Mouse (Mus musculus): ENCODE measurements at regions not wholly inside any gene's neighbourhood (a gene's known extent, or its start where the extent isn't known, plus 50 kb on each side); places are given as distances from the start of the nearest gene placed in this dataset.

DNA sequence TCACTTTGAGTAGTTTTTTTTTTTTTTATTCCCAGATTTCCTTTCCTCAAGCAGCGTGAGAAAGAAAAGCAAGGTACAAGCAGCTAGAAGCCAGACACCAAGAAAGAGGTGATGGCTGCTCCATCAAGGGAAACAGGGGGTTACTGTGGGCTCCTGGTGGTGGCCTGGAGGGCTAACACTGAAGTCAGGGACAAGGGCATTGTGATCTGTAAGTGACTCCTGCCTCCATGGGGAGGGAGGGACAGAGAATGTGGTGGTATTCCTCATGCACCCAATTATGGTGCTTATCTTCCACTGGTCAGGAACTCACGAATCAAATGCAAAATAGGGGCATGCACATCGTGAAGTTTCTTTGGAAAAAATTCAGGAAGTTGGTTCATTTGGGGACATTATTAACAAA is 247.4 kb upstream of the Tsc22d2 start:
- ATAC-seq (replicated peaks in 1 of 2; ENCODE audit: insufficient read depth in 1 of 2, low FRiP score in 2 of 2, low TSS enrichment in 1 of 2, low read depth in 1 of 2, poor library complexity in 2 of 2, severe bottlenecking in 2 of 2), result no peak

DNA sequence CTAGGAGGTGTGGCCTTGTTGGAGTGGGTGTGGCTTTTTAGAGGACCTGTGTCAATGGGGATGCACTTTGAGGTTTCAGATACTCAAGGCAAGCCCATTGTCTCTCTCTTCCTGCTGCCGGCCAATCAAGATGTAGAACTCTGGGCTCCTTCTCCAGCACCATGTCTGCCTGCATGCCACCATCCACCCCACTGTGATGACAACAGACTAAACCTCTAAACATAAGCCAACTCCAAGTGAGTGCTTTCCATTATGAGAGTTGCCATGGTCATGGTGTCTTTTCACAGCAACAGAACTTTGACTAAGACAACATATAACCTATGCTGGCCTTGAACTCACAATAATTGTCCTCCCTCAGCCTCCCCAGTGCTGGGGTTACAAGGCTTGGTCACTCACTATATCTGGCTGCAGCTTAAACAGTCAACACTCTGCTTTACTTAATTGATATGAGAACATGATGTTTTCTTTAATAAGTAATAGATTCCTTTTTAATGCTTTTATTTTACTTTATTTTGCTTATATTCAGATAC is 246.7 kb upstream of the Tsc22d2 start:
- no peak for ATAC-seq (replicated peaks in 1 of 2; ENCODE audit: insufficient read depth in 1 of 2, low FRiP score in 2 of 2, low TSS enrichment in 1 of 2, low read depth in 1 of 2, poor library complexity in 2 of 2, severe bottlenecking in 2 of 2)

DNA sequence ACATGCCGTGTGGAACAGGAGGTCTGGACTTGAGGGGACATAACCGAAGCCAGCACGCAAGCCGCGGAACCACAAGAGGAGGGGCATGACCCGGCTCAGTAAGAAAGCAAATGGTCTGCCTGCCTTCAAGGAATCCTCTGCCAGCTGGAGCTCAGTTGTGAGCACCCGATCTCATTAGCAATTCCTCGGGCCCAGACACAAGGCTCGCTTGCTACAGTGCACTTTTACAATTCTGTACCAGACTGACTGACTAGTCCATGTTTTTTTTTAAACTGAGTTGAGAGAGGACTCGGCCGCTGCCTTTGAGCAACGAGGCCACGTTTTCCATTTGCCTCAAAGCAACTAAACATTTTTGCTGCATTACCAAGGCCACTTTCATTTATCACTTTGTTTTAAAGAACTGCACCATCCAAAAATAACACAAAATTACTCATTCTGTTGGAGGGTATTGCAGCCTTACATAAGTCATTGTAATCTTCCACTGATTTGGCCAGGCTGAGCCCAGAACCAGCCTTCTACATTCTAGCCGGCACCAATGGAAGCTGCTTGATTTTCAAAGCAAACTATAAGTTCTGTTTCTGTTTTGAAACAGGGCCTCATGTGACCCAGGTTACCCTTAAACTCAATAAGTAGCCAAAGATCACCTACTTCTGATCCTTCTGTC is 245.9 kb upstream of the Tsc22d2 start:
- no peak for ATAC-seq (replicated peaks in 1 of 2; ENCODE audit: insufficient read depth in 1 of 2, low FRiP score in 2 of 2, low TSS enrichment in 1 of 2, low read depth in 1 of 2, poor library complexity in 2 of 2, severe bottlenecking in 2 of 2)

DNA sequence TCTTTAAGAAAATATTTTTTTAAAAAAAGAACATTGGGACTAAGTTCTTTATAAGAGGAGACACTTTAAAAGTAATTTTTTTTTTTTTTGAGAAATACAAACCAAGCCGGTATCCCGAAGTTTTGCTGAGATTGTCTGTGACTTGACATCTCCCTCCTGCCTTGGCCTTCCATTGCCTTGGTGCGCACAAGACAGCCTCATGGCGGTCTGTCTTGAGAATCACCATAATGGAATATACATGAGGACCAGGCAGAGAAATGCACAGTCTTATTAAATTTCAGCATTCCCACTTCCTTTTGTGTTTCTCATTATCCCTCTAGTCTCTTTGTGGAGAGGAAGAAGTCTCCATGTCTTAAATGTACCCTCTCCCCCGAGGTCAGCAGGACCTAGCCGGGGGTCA is 244.7 kb upstream of the Tsc22d2 start:
- no peak for ATAC-seq (replicated peaks in 1 of 2; ENCODE audit: insufficient read depth in 1 of 2, low FRiP score in 2 of 2, low TSS enrichment in 1 of 2, low read depth in 1 of 2, poor library complexity in 2 of 2, severe bottlenecking in 2 of 2)

DNA sequence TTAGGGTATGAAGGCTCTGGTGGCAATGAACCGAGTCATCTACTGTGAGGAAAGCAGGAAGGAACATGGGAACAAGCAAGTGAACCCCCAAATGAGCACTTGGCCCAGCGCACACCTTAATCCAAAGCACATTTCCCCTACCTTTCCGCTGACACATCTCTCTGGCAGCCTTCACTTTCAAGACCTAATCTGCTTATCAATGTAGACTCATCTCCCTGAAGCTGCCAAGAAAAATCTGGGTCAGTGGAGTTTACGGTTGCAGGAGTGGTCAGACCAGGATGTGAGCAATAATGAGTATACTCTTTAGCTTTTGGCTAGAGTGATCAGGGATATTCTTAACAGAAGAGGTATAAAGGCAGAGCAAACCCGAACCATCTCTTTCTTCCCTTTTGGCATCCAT is 242.4 kb upstream of the Tsc22d2 start:
- ATAC-seq (replicated peaks in 1 of 2; ENCODE audit: insufficient read depth in 1 of 2, low FRiP score in 2 of 2, low TSS enrichment in 1 of 2, low read depth in 1 of 2, poor library complexity in 2 of 2, severe bottlenecking in 2 of 2), result no peak

DNA sequence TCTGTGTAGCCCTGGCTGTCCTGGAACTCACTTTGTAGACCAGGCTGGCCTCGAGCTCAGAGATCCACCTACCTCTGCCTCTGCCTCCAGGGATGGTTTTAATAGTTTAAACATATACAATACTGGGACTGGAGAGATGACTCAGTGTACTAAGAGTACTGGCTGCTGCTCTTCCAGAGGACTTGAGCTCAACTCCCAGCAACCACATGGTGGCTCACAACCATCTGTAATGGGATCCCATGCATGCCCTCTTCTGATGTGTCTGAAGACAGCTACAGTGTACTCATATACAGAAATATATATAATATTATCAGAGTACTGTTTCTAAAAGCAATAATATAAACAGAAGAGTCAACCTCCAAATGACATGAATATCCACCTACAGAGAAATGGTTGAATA is 240.7 kb upstream of the Tsc22d2 start:
- ATAC-seq (replicated peaks in 1 of 2; ENCODE audit: insufficient read depth in 1 of 2, low FRiP score in 2 of 2, low TSS enrichment in 1 of 2, low read depth in 1 of 2, poor library complexity in 2 of 2, severe bottlenecking in 2 of 2), result no peak

DNA sequence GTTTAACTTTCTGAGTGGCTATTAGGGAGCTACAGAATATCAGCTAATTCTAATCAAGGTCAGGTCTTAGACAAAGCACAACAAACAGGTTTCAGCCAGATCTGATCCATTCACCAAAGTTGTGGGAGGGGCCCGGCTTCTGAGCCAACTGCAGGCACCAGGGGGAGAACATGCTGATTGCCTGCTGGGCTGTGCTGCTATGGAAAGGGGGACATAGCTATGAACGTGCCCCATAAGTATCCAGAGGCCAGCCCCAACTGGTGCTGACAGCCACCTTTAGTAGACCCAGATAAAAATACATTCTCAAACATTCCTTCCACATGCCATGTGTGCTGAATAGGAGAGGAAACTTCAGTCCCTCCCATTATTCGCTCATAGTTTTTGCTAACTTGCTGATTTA is 232.8 kb upstream of the Tsc22d2 start:
- no peak for ATAC-seq (replicated peaks in 1 of 2; ENCODE audit: insufficient read depth in 1 of 2, low FRiP score in 2 of 2, low TSS enrichment in 1 of 2, low read depth in 1 of 2, poor library complexity in 2 of 2, severe bottlenecking in 2 of 2)

DNA sequence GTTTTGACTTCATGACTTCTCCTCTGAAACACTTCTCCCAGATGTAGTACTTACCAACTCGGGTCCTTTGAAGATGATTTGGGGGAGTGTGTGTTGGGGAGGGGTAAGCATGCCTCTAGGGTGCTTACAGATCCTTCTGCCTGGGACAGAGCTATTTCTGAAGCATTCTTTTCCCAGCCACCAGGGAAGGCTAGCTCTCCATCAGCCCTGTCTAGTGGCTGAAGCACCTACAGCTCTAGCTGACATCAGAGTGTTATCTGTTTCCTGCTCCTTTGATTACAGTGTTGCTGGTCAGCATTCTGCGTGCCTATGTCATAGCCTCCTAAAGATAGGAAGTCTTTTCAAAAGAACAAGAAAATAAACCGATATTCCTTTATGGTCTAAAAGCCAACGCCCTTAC is 232.2 kb upstream of the Tsc22d2 start:
- ATAC-seq (replicated peaks in 1 of 2; ENCODE audit: insufficient read depth in 1 of 2, low FRiP score in 2 of 2, low TSS enrichment in 1 of 2, low read depth in 1 of 2, poor library complexity in 2 of 2, severe bottlenecking in 2 of 2), result no peak

DNA sequence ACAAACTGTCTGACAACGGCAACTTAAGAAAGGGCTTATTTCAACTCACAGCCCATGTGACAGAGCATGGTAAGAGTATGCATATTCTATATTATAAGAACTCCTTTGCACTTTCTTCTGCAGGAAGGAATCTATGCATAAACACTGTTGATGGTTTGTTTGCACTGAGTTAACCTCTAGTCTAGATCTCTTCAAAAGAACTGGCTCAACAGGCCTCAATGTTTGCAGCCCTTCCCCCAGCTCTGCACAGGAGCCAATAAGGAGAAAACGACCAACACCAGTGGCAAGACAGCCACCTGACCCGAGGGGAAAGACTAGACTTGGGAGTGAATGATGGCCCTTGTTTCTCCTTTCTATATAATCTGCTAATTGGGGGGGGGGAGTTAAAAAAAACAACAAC is 231.2 kb upstream of the Tsc22d2 start:
- ATAC-seq (replicated peaks in 1 of 2; ENCODE audit: insufficient read depth in 1 of 2, low FRiP score in 2 of 2, low TSS enrichment in 1 of 2, low read depth in 1 of 2, poor library complexity in 2 of 2, severe bottlenecking in 2 of 2), result no peak

DNA sequence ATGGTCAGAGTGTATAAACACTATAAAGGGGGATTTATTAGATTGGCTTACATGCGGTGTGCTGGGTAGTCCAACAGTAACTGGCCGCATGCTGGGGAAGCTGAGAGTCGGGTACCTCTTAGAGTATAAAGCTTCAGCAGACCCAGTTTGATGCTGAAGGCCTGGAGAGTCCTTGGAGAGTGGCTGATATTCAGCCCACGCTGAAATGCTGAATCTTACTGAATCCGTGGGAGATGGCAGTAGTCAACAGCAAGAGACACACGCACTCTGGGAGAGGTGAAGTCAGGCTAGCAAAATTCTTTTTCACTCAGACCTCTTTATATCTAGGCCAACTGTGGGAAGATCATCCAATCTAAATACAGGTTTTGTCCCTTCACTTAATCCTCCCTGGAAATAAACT is 214.1 kb upstream of the Tsc22d2 start:
- ATAC-seq (replicated peaks in 1 of 2; ENCODE audit: insufficient read depth in 1 of 2, low FRiP score in 2 of 2, low TSS enrichment in 1 of 2, low read depth in 1 of 2, poor library complexity in 2 of 2, severe bottlenecking in 2 of 2), result no peak

DNA sequence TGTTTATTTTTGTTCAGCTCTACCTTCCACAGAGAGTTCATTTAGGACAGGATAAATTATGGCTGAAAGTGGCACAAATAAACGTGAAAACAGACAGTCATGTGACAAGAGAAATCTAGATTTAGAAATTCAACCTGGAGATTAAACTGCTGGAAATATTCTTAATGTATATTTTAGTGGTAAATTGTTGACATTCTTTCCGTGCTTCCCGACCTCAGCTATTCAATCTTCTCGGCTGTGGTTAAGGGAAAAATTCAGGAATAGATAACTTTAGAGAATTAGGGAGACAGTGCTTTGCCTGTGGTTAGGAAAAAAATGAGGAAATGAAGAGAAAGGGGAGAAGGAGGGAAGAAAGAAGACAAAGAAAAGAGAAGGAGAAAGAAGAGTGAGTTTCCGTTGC is 211.7 kb upstream of the Tsc22d2 start:
- no peak for ATAC-seq (replicated peaks in 1 of 2; ENCODE audit: insufficient read depth in 1 of 2, low FRiP score in 2 of 2, low TSS enrichment in 1 of 2, low read depth in 1 of 2, poor library complexity in 2 of 2, severe bottlenecking in 2 of 2)

DNA sequence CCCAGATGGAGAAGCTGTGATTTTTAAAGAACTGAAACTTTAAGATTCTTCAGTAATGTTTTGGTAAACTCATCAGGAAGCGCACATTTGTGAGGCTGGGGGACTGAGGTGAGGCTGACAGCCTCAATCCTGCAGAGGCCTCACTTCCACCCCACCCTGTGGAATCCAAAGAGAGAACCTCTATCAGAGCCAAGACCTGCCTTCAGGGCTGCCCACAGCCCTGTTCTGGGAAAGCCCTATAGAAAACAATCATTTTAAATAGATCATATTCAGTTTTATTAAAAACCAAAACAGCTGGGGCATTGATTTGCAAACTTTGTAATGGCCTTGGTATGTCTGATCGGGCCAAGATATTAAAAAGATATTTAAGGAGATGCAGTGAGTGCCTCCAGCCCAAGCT is 210.7 kb upstream of the Tsc22d2 start:
- ATAC-seq (replicated peaks in 1 of 2; ENCODE audit: insufficient read depth in 1 of 2, low FRiP score in 2 of 2, low TSS enrichment in 1 of 2, low read depth in 1 of 2, poor library complexity in 2 of 2, severe bottlenecking in 2 of 2), result no peak

DNA sequence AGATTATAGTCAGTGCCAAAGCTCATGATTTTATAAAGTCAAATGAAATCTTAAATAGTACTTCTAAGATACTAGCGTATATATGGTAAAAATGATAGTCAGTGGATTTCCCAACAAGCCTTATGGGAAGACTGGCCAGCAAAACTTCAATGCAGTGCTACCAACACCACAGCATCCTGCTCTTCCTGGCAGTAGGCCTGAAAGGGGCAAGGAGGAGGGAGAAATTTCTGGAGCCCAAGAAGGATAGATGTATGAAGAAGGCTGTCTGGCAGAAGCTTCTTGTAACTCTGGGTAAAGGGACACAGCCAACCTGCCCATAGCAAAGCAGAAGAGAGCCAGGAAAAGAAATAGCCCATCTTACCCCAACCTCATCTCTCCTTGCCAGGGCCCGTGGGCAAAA is 209.0 kb upstream of the Tsc22d2 start:
- no peak for ATAC-seq (replicated peaks in 1 of 2; ENCODE audit: insufficient read depth in 1 of 2, low FRiP score in 2 of 2, low TSS enrichment in 1 of 2, low read depth in 1 of 2, poor library complexity in 2 of 2, severe bottlenecking in 2 of 2)

DNA sequence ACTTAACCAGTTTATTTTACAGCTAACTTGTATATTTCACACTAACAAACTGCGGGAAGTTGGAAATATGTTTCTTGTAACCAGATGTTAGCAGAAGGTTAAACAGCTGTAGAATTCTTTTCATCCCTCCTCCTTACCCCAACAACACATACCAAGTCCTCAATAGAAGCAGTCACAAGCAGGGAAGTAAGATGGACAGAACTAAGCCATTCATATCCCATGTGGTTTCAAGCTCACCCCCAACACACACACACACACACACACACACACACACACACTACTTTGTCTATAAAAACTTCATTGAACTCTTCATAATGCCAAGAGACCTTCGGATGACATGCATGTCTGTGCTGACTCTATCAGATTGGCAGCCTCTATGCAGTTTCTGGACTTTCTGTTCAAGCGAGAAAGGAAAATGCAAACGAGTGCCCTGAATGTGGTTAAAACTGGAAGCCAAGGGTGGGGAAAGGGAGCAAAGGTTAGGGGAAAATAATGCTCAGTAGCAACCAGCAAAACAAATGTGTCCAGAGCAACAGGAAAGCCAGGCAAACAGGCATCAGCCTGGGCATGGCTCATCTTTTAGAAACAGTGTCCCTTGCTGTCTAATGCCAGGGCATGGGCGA is 207.6 kb upstream of the Tsc22d2 start:
- ATAC-seq (replicated peaks in 1 of 2; ENCODE audit: insufficient read depth in 1 of 2, low FRiP score in 2 of 2, low TSS enrichment in 1 of 2, low read depth in 1 of 2, poor library complexity in 2 of 2, severe bottlenecking in 2 of 2), result no peak

DNA sequence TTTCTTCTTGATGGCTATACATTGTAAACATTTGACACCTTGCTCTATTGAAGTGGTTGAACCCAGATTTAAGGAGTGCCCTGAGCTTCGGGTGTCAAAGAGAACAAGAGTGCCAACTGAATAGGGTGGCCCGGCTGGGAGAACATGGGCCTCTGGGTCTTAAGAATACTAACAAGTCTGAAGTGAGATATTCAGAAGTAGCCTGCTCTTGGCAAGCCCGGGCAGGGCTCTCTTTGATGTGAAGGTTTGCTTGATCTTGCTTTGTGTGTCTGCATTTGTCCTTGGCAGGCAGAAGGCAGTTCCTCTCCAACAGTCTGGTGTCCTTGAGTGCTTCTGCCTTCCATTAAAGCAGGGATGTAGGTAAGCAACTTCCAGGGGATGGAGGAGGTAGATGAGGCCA is 203.5 kb upstream of the Tsc22d2 start:
- no peak for ATAC-seq (replicated peaks in 1 of 2; ENCODE audit: insufficient read depth in 1 of 2, low FRiP score in 2 of 2, low TSS enrichment in 1 of 2, low read depth in 1 of 2, poor library complexity in 2 of 2, severe bottlenecking in 2 of 2)

DNA sequence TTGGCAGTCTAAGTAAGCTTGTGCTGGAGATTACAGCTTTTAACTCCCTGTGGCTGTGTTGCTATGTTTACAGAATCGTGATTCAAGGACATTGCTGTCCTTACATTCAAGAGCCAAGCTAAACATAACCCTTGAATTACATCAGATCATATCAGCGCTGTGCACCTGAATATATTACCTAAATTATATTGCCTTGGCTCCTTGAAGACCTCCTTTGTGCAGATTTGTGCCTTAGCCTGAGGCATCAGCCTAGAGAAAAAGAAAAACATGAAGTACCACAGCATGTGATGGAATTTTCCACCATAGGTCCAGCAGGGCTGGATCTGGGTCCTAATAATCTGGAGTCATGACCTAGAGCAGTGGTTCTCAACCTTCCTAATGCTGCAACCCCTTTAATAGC is 189.8 kb upstream of the Tsc22d2 start:
- ATAC-seq (replicated peaks in 1 of 2; ENCODE audit: insufficient read depth in 1 of 2, low FRiP score in 2 of 2, low TSS enrichment in 1 of 2, low read depth in 1 of 2, poor library complexity in 2 of 2, severe bottlenecking in 2 of 2), result no peak

DNA sequence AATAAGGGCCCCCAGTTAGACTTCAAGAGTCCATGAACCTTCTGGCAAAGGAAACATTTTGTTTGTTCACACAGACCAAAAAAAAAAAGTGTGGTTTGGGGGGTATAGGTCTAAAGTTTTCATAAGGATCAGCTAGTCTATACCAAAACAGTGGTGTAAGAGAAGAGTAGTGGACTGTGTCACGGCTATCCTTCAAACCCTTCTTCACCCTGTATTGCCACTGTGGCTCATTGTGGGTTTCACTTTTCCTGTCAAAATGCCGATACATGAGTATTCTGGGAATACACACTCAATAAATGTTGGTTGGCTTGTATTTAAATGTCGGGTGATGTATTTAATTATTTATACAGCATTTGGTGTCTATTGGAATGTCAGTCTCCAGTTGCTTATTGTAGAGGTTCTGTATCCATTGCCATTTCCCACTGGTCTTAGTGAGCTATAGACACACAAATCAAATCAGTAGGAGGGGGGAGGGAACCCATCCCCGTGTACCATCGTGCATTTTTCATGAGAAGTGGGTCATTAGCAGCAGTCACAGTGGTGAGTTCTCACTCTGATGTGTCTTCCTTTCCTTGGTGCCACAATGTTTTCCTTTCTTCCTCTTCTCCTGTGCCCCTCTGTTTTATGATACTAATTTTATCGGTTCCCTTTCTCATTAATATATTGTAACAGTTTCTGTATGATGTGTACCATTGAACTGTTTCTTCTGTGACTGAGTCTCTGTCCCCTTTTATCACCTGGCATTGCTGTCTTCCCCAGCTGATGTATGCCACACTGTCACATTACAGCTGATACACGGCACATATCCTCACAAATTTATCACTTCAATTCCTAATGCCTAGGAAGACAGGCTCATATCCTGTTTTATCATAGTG is 187.8 kb upstream of the Tsc22d2 start:
- no peak for ATAC-seq (replicated peaks in 1 of 2; ENCODE audit: insufficient read depth in 1 of 2, low FRiP score in 2 of 2, low TSS enrichment in 1 of 2, low read depth in 1 of 2, poor library complexity in 2 of 2, severe bottlenecking in 2 of 2)

DNA sequence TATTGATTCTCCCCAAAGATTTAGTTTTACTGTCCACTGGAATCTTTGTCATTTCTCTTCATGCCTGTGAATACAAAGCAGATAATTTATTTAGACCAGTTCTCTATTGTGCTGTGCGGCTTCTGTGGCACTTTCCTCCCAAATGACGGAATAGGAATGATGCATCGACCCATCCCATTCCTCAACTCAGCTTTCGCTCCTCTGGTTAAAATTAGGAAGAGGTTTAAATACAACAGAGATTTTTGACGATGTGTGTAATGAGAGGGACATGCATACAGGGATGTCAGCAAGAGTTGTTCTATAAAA is 187.2 kb upstream of the Tsc22d2 start:
- ATAC-seq (replicated peaks in 1 of 2; ENCODE audit: insufficient read depth in 1 of 2, low FRiP score in 2 of 2, low TSS enrichment in 1 of 2, low read depth in 1 of 2, poor library complexity in 2 of 2, severe bottlenecking in 2 of 2), result no peak
